Mouse (Mus musculus) embryonic facial prominence, embryonic 12.5 days (tissue): ENCODE results near the gene Gfod1. TPM values are rescaled to one million over a fixed set of nuclear protein-coding genes. Genes with fewer than 3 reads are reported as not detected.

Source experiments
- ATAC-seq: fragments of 200-750 bp; cut with Nextera tagmentation; 2 replicates; pipeline ENCODE4 v1.8.0; 2017; ENCODE audit not compliant: insufficient number of reproducible peaks, insufficient read depth, low FRiP score, low TSS enrichment
- H3K27ac ChIP-seq: fragments of 300-500 bp; sonication (generic); 2 replicates; pipeline ENCODE4 v1.5.1; 2016; ENCODE audit warnings: mild to moderate bottlenecking
- H3K27me3 ChIP-seq: fragments of 300-500 bp; sonication (generic); 2 replicates; pipeline ENCODE4 v1.6.1; 2016; ENCODE audit warnings: mild to moderate bottlenecking, moderate library complexity
- H3K36me3 ChIP-seq: fragments of 300-500 bp; sonication (generic); 2 replicates; pipeline ENCODE4 v1.6.1; 2016; ENCODE audit warnings: mild to moderate bottlenecking
- H3K4me1 ChIP-seq: fragments of 300-500 bp; sonication (generic); 2 replicates; pipeline ENCODE4 v1.6.1; 2016
- H3K4me2 ChIP-seq: fragments of 300-500 bp; sonication (generic); replicated peaks from 2 replicates; pipeline ENCODE4 v1.6.1; 2016; ENCODE audit warnings: mild to moderate bottlenecking, moderate library complexity
- H3K4me3 ChIP-seq: fragments of 300-500 bp; sonication (generic); 2 replicates; pipeline ENCODE4 v1.5.1; 2016; ENCODE audit warnings: mild to moderate bottlenecking
- H3K9ac ChIP-seq: fragments of 300-500 bp; sonication (generic); 2 replicates; pipeline ENCODE4 v1.6.1; 2016; ENCODE audit warnings: mild to moderate bottlenecking, moderate library complexity
- H3K9me3 ChIP-seq: fragments of 300-500 bp; sonication (generic); 2 replicates; pipeline ENCODE4 v1.6.1; 2016; ENCODE audit warnings: mild to moderate bottlenecking, moderate library complexity
- WGBS: fragments of 180-500 bp; shearing (Covaris S2); methylation state at CpG from one replicate; pipeline ENCODE4 v1.1.7; 2016; 5-methylcytosine and 5-hydroxymethylcytosine counted together
- polyA plus RNA-seq: library from polyadenylated mRNA; unstranded; fragments of >200 nt; fragmentation: Nextera tagmentation; extraction: Ambion mirVana; gene quantifications from 2 replicates; pipeline ENCODE4 v1.2.1, GENCODE M21; 2016

Gfod1 gene
- polyA plus RNA-seq, 1 experiment from 2014 or later: 0.87 TPM

DNA sequence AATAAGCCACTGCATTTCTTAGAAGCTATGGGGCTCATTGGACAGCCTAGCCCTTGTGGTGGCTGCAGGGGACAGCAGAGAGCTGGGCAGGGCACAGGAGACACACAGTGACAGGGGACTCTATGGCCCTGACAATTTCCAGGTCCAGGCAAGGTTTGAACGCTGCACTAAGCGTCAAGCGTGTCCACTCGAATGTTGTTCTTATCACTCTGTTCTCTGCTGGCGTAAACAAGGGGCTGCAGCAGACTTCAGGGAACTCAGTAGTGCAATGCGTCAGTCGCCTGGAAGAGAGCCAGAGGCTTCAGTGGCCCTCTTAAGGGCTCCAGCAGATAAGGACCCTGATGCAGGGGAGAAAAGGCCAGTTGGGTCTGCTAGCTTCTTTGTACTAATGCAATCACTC is 108.0 kb downstream of the Gfod1 start:
- Histone ChIP-seq H3K4me2 (no peak overlapping the region), H3K9me3 (no peaks in the 10 kb centered on the region), H3K27me3 (no peaks in the 10 kb centered on the region), H3K36me3 (no peaks in the 10 kb centered on the region), H3K4me3 (no peak overlapping the region), H3K9ac (no peak overlapping the region), H3K4me1 (peaks cover 8% of the 10 kb centered on the region; the same call in 1 of the 2 replicates), H3K27ac (no peak overlapping the region)
- no peak for ATAC-seq
- WGBS: 69% methylated on average over 7 of the region's 7 CpGs

GRCm38 (mm10) chr13:43193932-43194331 is 110.0 kb downstream of the Gfod1 start:
- no peak overlapping the region for H3K27ac ChIP-seq
- no peak overlapping the region for H3K4me3 ChIP-seq
- WGBS: 94% methylated on average over 8 of the region's 8 CpGs
- H3K9me3 ChIP-seq: no peaks in the 10 kb centered on the region
- H3K27me3 ChIP-seq: no peaks in the 10 kb centered on the region
- H3K36me3 ChIP-seq: no peaks in the 10 kb centered on the region
- H3K4me2 ChIP-seq: no peak overlapping the region
- H3K4me1 ChIP-seq: peaks cover 8% of the 10 kb centered on the region; the same call in 1 of the 2 replicates
- no peak for ATAC-seq
- H3K9ac ChIP-seq: no peak overlapping the region

DNA sequence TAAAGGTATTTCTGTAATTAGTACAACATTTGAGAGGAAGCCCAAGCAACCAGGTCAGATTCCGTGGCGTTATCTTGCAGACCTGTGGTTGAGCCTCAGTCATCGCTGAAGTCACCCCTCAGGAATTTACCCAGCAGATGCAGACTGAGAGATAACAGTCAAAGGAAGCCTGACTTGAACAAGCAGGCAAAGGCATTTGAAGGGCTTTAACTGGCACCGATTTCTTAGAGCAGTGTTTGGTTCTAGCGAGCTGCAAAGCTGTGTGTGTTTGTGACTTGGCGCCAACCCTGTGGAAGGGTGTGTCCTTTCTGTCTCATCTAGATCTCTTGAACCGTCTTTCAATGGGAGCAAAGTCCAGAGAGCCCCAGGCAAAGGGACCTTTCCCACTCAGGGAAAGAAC is 110.7 kb downstream of the Gfod1 start:
- Histone ChIP-seq H3K9ac (no peak overlapping the region), H3K27ac (no peak overlapping the region), H3K4me3 (no peak overlapping the region), H3K4me1 (peaks cover 8% of the 10 kb centered on the region; the same call in 1 of the 2 replicates), H3K9me3 (no peaks in the 10 kb centered on the region), H3K4me2 (no peak overlapping the region), H3K27me3 (no peaks in the 10 kb centered on the region), H3K36me3 (no peaks in the 10 kb centered on the region)
- ATAC-seq: no peak
- WGBS: 48% methylated on average over 7 of the region's 7 CpGs

DNA sequence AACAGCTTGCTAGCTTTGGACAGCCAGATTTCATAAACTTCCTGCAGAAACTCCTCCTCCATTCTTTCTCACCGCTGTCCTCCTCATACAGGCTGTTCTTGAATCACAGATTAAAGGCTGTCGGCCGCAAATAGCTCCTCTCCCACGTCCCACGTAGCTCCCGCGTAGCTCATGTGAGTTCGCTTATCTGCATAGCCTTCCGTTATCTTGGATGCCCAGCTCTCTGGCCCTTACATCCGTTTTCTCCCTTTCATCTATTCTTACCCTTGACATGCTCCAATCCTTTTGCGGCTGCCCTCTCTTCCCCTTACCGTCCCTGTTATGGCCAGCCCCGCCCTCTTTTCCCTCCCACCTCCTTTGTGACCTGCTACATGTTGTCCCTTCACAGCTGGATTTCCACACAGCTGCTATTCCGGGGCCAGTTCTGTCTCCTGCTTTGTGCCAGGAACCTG is 112.2 kb downstream of the Gfod1 start:
- Histone ChIP-seq H3K9me3 (no peaks in the 10 kb centered on the region), H3K4me1 (peaks cover 8% of the 10 kb centered on the region; the same call in 1 of the 2 replicates), H3K27ac (no peak overlapping the region), H3K4me2 (0 out of 2 replicates have a peak overlapping the region, but pooled peaks have one; percentile 29), H3K27me3 (no peaks in the 10 kb centered on the region), H3K4me3 (no peak overlapping the region), H3K36me3 (no peaks in the 10 kb centered on the region), H3K9ac (no peak overlapping the region)
- 18% methylated on average over 14 of the region's 14 CpGs for WGBS
- no peak for ATAC-seq

GRCm38 (mm10) chr13:43191290-43191689 is 112.7 kb downstream of the Gfod1 start:
- H3K4me3 ChIP-seq: no peak overlapping the region
- H3K9me3 ChIP-seq: no peaks in the 10 kb centered on the region
- H3K36me3 ChIP-seq: no peaks in the 10 kb centered on the region
- 0 out of 2 replicates have a peak overlapping the region, but pooled peaks have one; percentile 29 for H3K4me2 ChIP-seq
- H3K27me3 ChIP-seq: no peaks in the 10 kb centered on the region
- WGBS: 33% methylated on average over 1 of the region's 2 CpGs
- H3K9ac ChIP-seq: no peak overlapping the region
- H3K27ac ChIP-seq: no peak overlapping the region
- H3K4me1 ChIP-seq: peaks cover 8% of the 10 kb centered on the region; the same call in 1 of the 2 replicates
- ATAC-seq: no peak

DNA sequence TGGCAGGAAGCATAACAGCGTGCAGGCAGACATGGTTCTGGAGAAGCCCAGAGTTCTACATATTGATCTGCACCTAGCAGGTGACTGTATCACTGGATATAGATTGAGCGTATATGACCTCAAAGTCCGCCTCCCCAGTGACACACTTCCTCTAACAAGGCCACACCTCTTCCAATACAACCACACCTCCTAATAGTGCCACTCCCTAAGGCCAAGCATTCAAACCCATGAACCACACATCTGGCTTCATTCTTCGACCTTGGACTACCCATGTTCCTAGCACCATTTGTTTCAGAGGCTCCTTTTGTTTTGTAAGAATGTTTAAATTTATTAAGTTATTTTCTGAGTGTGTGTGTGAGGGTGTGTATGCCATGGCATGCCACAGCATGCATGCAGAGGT is 116.2 kb downstream of the Gfod1 start:
- Histone ChIP-seq H3K27me3 (no peaks in the 10 kb centered on the region), H3K9ac (no peak overlapping the region), H3K27ac (no peak overlapping the region), H3K4me2 (no peak overlapping the region), H3K4me1 (peaks cover 14% of the 10 kb centered on the region), H3K9me3 (no peaks in the 10 kb centered on the region), H3K36me3 (no peaks in the 10 kb centered on the region), H3K4me3 (no peak overlapping the region)
- WGBS: 88% methylated on average over 4 of the region's 4 CpGs
- ATAC-seq: no peak

DNA sequence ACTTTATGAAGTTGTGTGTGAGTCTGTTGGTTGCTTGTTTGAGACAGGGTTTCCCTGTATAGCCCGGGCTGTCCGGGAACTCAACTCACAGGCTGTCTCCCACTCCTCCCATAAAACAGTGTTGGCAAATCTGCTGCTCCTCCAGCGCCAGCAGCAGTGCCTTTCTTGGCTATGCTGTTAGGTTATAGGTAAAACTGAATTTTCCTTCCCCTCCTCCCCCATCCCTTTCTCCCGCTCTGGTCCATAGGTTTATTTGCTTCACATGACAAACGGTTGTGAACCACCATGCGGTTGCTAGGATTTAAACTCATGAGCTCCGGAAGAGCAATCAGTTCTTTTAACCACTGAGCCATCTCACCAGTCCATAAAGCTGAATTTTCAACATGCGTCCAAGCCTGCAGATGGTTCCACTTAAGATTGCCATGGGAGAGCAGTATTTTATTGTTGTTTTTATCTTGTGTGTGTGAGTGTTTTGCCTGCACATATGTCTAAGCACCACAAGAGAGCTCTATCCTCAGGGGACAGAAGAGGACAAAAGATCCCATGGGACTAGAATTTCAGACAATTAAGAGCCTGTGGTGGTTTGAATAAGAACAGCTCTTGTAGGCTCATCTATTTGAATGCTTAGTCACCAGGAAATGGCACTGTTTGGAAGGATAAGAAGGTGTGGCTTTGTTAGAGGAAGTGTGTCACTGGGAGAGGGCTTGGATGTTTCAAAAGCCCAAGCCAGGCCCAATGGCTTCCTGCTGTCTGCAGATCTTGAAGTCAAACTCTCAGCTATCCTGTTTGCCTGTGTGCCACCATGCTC is 120.5 kb downstream of the Gfod1 start:
- Histone ChIP-seq H3K4me3 (peak overlapping the region; percentile 17), H3K4me2 (peak overlapping the region; percentile 44), H3K36me3 (no peaks in the 10 kb centered on the region), H3K4me1 (peaks cover 6% of the 10 kb centered on the region), H3K9ac (no peak overlapping the region), H3K27ac (no peak overlapping the region), H3K9me3 (no peaks in the 10 kb centered on the region), H3K27me3 (0 out of 2 replicates have a peak, but pooled peaks cover 2% of the 10 kb centered on the region)
- no peak for ATAC-seq
- 43% methylated on average over 8 of the region's 8 CpGs for WGBS

DNA sequence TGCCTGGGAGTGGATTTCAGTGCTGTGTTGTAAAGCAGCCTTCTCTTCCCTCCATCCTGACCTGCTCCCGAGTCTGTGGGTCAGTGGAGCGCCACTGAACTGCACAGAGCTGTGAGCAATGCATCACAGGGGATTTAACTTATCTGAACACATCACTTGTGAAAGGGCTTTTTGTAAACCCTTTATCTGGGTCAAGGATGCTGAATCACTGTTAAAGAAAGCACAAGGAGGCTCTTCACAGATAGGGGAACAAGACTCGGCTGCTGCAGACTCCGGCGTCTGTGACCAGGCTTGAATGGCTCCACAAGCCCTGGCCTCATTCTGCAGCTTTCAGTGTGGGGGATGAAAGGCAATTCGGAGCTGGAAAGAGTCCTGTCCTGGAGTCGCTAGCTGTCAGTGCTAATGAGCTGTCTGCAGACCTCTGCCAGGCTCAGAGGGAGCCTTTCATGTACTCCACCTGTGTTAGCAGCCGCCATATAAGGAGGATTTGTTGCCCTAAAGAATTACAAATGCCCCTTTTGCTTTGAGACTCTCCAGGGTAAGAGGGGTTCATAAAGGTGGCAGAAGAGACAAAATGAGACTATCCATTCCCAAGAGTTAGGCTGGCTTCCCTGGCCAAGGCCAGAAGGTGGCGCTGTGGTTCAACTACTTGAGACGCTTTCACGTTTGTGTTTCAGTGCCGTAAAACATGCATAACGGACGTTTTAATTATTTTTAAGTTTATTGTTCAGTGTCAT is 121.3 kb downstream of the Gfod1 start:
- H3K27me3 ChIP-seq: 0 out of 2 replicates have a peak, but pooled peaks cover 2% of the 10 kb centered on the region
- H3K4me2 ChIP-seq: peak overlapping the region; percentile 44
- no peak overlapping the region for H3K9ac ChIP-seq
- H3K9me3 ChIP-seq: no peaks in the 10 kb centered on the region
- no peaks in the 10 kb centered on the region for H3K36me3 ChIP-seq
- H3K4me3 ChIP-seq: peak overlapping the region; percentile 17
- WGBS: 22% methylated on average over 14 of the region's 14 CpGs
- peak; percentile 49; the same call in 1 of the 2 replicates for ATAC-seq
- H3K4me1 ChIP-seq: peaks cover 6% of the 10 kb centered on the region
- H3K27ac ChIP-seq: no peak overlapping the region

- peaks cover 6% of the 10 kb centered on the region for H3K4me1 ChIP-seq
- H3K27ac ChIP-seq: no peak overlapping the region
- H3K4me3 ChIP-seq: no peak overlapping the region
- H3K9me3 ChIP-seq: no peaks in the 10 kb centered on the region
- no peaks in the 10 kb centered on the region for H3K36me3 ChIP-seq
- 64% methylated on average over 7 of the region's 7 CpGs for WGBS
- ATAC-seq: no peak
- H3K4me2 ChIP-seq: no peak overlapping the region
- no peak overlapping the region for H3K9ac ChIP-seq
- 0 out of 2 replicates have a peak, but pooled peaks cover 2% of the 10 kb centered on the region for H3K27me3 ChIP-seq
Measured at GRCm38 (mm10) chr13:43181104-43181503, 122.9 kb downstream of the Gfod1 start.

GRCm38 (mm10) chr13:43177317-43177716 is 126.7 kb downstream of the Gfod1 start:
- Histone ChIP-seq H3K9ac (no peak overlapping the region), H3K27me3 (no peaks in the 10 kb centered on the region), H3K4me1 (no peaks in the 10 kb centered on the region; the same call in 1 of the 2 replicates), H3K36me3 (no peaks in the 10 kb centered on the region), H3K4me2 (no peak overlapping the region), H3K9me3 (no peaks in the 10 kb centered on the region), H3K27ac (no peak overlapping the region), H3K4me3 (no peak overlapping the region)
- 92% methylated on average over 7 of the region's 7 CpGs for WGBS
- ATAC-seq: no peak

DNA sequence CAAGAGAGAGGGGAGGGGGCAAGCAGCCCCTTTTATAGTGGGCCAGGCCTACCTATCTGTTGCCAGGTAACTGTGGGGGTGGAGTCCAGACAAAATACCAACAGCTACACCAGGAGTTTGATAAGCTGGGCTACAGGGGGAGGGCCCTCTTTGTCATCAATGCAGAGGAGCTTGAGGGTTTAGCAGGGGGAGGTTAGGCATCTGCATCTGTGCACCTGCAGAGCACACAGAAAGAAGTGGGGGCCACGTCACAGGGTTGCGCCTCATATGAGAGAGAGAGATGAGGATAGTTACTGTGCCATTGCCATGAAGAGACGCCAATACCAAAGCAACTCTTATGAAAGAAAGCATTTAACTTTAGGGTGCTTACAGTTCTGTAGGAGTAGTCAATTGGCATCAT is 127.3 kb downstream of the Gfod1 start:
- H3K27me3 ChIP-seq: no peaks in the 10 kb centered on the region

More for the DNA sequence above, 127.3 kb downstream of the Gfod1 start:
- H3K9me3 ChIP-seq: no peaks in the 10 kb centered on the region
- ATAC-seq: no peak
- no peak overlapping the region for H3K27ac ChIP-seq
- no peaks in the 10 kb centered on the region; the same call in 1 of the 2 replicates for H3K4me1 ChIP-seq
- H3K4me3 ChIP-seq: no peak overlapping the region
- H3K36me3 ChIP-seq: no peaks in the 10 kb centered on the region
- 86% methylated on average over 3 of the region's 3 CpGs for WGBS
- H3K9ac ChIP-seq: no peak overlapping the region
- H3K4me2 ChIP-seq: no peak overlapping the region
